Mouse (Mus musculus) neural tube, embryonic 12.5 days (tissue): ENCODE measurements at regions not wholly inside any gene's neighbourhood (a gene's known extent, or its start where the extent isn't known, plus 50 kb on each side); places are given as distances from the start of the nearest gene placed in this dataset.

Experiments
- ATAC-seq: fragments of 200-750 bp; cut with Nextera tagmentation; 2 replicates; pipeline ENCODE4 v1.8.0; 2017; ENCODE audit warnings: low read depth, mild to moderate bottlenecking, moderate TSS enrichment, moderate library complexity; ENCODE audit not compliant: low FRiP score
- H3K27ac ChIP-seq: fragments of 300-500 bp; sonication (generic); 2 replicates; pipeline ENCODE4 v1.5.1; 2016
- H3K27me3 ChIP-seq: fragments of 300-500 bp; sonication (generic); replicated peaks from 2 replicates; pipeline ENCODE4 v1.6.1; 2016; ENCODE audit warnings: mild to moderate bottlenecking
- H3K36me3 ChIP-seq: fragments of 300-500 bp; sonication (generic); 2 replicates; pipeline ENCODE4 v1.6.1; 2016; ENCODE audit warnings: mild to moderate bottlenecking
- H3K4me1 ChIP-seq: fragments of 300-500 bp; sonication (generic); 2 replicates; pipeline ENCODE4 v1.6.1; 2016
- H3K4me2 ChIP-seq: fragments of 300-500 bp; sonication (generic); replicated peaks from 2 replicates; pipeline ENCODE4 v1.6.1; 2016; ENCODE audit warnings: mild to moderate bottlenecking
- H3K4me3 ChIP-seq: fragments of 300-500 bp; sonication (generic); 2 replicates; pipeline ENCODE4 v1.5.1; 2016
- H3K9ac ChIP-seq: fragments of 300-500 bp; sonication (generic); 2 replicates; pipeline ENCODE4 v1.6.1; 2016; ENCODE audit warnings: mild to moderate bottlenecking
- H3K9me3 ChIP-seq: fragments of 300-500 bp; sonication (generic); 2 replicates; pipeline ENCODE4 v1.6.1; 2016; ENCODE audit warnings: mild to moderate bottlenecking
- WGBS: fragments of 180-500 bp; shearing (Covaris S2); methylation state at CpG from one replicate; pipeline ENCODE4 v1.1.7; 2016; 5-methylcytosine and 5-hydroxymethylcytosine counted together

DNA sequence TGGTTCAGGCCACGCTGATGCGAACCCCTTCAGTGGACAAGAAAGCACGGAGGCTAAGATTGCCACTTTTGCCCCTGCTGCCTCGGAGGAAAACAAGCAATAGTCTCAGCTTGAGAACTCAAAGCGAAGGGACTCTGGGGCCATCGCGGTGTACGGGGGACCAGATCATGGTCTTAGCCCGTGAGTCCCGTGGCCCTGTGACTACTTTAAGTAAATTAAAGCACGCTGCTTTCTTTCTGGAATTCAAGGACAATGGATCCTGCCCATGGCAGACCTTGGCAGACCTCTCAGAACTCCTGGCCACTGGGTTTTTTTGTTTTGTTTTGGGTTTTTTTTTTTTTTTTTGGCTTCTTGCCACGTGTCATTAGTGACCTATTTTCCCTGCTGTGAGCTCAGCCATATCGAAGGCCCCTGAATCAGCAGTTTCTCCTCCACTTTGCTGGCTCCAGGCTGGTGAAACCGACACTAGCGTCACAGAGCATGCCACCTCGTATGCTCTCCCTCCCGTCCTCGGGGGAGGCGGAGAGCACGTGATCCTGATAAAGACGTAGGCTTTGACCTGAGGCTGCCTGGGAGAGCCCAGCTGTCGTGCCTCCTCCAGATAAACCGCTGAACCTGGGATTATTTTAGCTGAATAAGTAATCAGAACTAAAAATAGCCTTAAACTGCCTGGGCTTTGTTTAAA, 174.6 kb downstream of the Cand1 start:
- H3K4me2 ChIP-seq = peak overlapping the region; percentile 34; the same call in 1 of the 2 replicates
- no peak overlapping the region for H3K27ac ChIP-seq
- H3K4me1 ChIP-seq = peaks cover 3% of the 10 kb centered on the region
- H3K4me3 ChIP-seq = no peak overlapping the region
- H3K27me3 ChIP-seq = no peaks in the 10 kb centered on the region
- H3K9ac ChIP-seq = no peak overlapping the region
- no peaks in the 10 kb centered on the region for H3K9me3 ChIP-seq
- H3K36me3 ChIP-seq = no peaks in the 10 kb centered on the region
- 51% methylated on average over 23 of the region's 23 CpGs for WGBS
- peak; percentile 93 for ATAC-seq

DNA sequence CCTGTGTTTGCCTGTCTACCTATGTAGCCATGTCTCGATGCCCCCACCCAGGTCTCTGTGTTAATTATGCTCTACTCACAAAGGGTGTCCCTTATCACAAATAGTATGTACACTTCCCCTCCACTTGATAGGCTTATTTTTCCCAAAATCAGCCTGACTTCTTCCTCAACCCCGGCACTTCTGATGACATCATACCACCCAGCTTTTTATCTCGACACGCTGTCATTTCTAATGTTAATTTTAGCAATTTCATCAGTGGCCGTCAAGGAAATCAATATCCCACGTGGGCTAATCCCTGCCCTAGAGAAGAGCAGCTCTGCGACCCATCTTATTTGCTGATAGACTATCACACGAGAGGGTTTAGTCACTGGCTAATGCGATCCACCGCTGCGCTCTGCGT, 175.6 kb downstream of the Cand1 start:
- H3K27me3 ChIP-seq = no peaks in the 10 kb centered on the region
- H3K36me3 ChIP-seq = no peaks in the 10 kb centered on the region
- H3K4me3 ChIP-seq = no peak overlapping the region
- H3K4me2 ChIP-seq = no peak overlapping the region
- 89% methylated on average over 12 of the region's 12 CpGs for WGBS
- H3K9ac ChIP-seq = no peak overlapping the region
- H3K4me1 ChIP-seq = peaks cover 3% of the 10 kb centered on the region
- H3K27ac ChIP-seq = no peak overlapping the region
- no peaks in the 10 kb centered on the region for H3K9me3 ChIP-seq
- ATAC-seq = no peak

DNA sequence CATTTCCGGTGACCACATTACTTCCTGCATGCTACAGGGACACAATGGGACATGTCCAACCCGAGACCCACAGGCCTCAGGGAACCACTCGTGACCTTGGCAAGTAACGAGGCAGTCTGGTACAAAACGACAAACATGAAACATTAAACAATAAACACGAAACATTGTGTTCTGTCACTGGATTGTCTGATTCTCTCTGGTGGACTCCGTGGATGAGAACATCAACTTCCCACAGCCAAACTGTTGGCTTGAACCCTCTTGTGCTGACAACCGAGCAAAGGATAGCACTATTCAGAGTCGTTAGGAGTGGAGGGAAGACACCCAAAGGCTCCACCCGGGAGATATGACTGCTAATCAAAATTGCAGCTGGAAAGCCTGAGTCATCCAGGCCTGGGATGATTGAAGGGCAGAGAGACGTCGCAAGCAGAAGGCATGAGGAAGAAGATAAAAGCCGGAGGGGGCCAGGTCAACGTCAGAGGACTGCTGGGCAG, 176.6 kb downstream of the Cand1 start:
- Histone ChIP-seq H3K4me1 (peaks cover 3% of the 10 kb centered on the region), H3K27me3 (no peaks in the 10 kb centered on the region), H3K9me3 (no peaks in the 10 kb centered on the region), H3K27ac (no peak overlapping the region), H3K36me3 (no peaks in the 10 kb centered on the region), H3K9ac (no peak overlapping the region), H3K4me2 (no peak overlapping the region), H3K4me3 (no peak overlapping the region)
- no peak for ATAC-seq
- WGBS = 83% methylated on average over 14 of the region's 14 CpGs

DNA sequence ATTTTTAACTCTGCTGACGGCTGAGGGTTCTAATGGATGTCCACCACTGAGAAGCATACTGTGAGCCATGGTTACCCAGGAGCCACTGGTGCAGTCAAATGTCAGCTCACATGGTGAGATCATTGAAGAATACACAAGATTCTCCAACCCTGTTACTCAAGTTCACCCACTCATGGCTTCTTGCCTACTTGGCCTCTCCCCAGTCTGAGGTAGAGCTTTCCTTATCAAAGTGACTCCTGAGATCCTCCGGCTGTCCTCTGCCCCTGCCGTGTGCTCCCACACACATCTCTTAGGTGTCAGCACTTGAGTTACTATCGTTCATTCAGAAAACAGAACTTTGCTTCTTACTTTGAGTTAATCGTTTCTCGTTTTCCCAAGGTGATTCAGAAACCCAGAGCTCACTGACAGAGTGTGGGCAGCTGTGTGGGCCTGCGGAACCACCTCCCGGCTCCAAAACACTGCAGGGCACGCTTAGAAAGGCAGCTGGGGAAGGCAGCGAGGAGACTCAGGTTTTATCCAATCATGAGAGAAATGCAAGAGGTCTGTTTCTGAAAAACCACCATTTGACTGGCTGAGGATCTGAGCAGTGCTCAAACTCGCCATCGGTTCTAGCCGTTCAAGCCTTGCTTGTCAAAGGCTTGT, 177.8 kb downstream of the Cand1 start:
- no peaks in the 10 kb centered on the region for H3K27me3 ChIP-seq
- H3K27ac ChIP-seq = no peak overlapping the region
- no peaks in the 10 kb centered on the region for H3K9me3 ChIP-seq
- 93% methylated on average over 13 of the region's 13 CpGs for WGBS
- H3K4me2 ChIP-seq = no peak overlapping the region
- no peak overlapping the region for H3K9ac ChIP-seq
- ATAC-seq = no peak
- no peak overlapping the region for H3K4me3 ChIP-seq
- no peaks in the 10 kb centered on the region for H3K36me3 ChIP-seq
- peaks cover 3% of the 10 kb centered on the region for H3K4me1 ChIP-seq

DNA sequence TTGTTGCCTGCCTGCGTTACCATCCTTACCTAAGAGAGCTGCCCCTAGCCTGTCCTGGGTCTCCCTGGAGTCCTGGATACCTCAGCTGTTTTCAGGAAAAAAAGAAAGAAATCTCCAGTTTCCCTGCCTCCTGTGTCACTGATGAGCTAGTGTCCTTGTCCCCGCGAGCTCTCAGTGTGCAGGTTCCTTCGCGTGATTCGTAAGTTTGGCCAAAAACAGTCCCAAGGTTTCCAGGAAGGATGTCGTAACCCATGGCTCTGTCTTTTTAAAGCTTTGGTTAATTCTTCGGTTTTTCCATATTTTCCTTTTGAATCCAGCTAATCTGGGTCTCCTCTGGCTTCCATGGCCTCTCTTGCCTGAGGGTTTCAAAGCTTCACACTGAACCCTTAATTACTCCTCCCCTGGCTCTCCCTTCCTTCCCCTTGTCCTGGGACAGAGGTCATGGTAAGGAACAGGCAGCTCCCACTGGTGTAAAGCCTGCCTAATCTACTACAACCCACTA, 178.5 kb downstream of the Cand1 start:
- WGBS = 92% methylated on average over 8 of the region's 8 CpGs
- Histone ChIP-seq H3K9me3 (no peaks in the 10 kb centered on the region), H3K4me2 (no peak overlapping the region), H3K4me3 (no peak overlapping the region), H3K27me3 (no peaks in the 10 kb centered on the region), H3K4me1 (peaks cover 3% of the 10 kb centered on the region), H3K36me3 (no peaks in the 10 kb centered on the region), H3K27ac (no peak overlapping the region), H3K9ac (no peak overlapping the region)
- ATAC-seq = no peak

DNA sequence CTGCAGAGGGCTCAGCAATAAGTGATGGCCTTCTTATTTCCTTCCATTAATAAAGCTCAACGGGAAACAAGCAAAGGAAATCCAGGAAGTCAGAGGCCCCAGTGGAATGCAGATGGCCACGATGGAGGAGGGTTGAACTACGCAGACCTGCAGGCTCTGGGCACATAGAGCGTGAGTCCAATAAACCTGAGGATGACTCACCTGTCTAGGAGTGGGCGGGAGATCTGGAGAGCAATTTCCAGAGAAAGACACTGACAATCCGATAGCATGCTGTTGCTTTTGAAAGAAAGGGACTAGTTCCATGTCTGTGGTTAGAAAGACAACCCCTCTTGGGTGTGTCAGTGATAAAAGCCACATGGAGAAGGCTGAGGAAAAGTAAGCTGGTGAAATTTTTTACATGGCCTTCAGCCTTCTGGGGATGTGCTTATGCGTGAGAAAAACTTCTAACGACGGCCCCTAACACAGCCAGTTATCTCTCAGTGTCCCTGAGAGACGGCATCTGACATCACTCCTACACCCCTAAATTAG, 181.3 kb downstream of the Cand1 start:
- Histone ChIP-seq H3K9me3 (no peaks in the 10 kb centered on the region), H3K4me2 (no peak overlapping the region), H3K4me1 (peaks cover 3% of the 10 kb centered on the region; the same call in 1 of the 2 replicates), H3K36me3 (no peaks in the 10 kb centered on the region), H3K27ac (no peak overlapping the region), H3K27me3 (no peaks in the 10 kb centered on the region), H3K4me3 (no peak overlapping the region), H3K9ac (no peak overlapping the region)
- ATAC-seq = no peak
- 88% methylated on average over 10 of the region's 10 CpGs for WGBS

DNA sequence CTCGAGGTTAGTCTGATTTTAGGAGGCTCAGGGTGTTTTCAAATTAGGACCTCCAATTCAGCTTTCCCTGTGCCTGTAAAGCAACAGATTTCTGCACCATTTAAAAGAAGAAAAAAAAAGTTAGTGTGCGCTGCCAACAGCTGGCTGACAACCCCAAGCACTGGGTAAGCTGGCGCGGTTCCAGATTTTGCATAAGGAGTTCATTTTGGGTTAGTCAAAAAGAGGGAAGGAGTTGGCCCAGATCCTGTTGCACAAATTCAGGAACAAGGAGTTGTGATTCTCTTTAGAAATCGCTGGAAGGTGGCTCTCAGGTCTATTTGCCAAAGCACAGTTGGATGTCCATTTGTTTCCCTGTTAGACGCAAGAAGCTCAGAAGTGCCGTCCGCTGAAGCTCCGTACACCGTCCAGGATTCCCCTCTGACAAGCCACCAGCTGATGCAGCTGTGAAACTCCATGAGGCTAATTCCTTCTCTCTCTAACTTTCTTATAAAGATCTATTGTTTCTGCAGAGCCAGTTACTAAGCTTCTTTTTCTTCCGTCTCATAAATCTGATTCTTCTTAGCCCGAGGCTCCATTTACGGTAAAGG, 184.6 kb downstream of the Cand1 start:
- ATAC-seq = no peak
- no peak overlapping the region for H3K27ac ChIP-seq

DNA sequence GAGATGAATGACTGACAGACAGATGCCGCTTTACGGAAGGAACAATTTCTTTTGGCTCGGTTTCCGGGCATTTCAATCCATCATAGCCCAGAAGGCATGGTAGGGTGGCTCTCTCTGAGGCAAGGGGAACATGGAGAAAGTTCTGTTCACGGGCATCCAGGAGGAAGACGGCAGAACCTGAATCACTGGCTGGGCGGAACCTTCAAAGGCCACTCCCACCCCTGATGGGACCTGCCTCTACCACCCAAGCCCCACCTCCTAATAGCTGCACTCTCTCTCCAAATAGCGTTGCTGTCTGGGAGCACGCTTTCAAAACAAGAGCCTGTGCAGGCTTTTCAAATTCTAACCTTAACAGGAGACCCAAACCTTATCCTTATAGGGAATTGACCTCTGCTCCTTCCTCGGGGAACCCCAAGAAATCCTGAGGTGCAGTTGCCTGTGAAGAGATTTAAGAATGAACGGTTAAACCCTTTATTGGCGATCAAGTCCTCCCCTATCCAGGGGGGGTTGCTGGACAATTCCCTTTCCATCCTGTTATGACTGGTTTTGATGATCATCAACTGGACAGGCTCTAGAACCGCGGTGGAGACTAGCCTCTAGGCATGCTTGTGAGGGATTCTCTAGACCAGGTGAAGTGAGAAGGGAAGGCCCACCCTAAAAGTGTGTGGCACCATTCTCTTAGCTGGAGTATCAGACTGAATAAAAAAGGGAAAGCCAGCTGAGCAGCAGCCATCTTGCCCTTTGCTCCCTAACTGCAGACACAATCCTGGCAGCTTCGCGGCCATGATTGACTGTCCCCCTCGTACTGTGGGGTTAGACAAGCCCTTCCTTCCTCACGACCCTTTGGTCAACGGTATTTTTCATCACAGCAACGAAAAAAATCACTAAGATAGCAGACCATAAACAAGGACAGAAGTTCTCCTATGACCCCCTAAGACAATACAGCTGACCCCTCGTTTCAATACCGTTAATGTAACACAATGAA, 184.5 kb upstream of the Dyrk2 start:
- Histone ChIP-seq H3K9me3 (no peaks in the 10 kb centered on the region), H3K4me1 (peaks cover 3% of the 10 kb centered on the region; the same call in 1 of the 2 replicates), H3K9ac (no peak overlapping the region), H3K27ac (no peak overlapping the region), H3K4me2 (no peak overlapping the region), H3K36me3 (no peaks in the 10 kb centered on the region), H3K27me3 (no peaks in the 10 kb centered on the region), H3K4me3 (no peak overlapping the region)
- WGBS = 85% methylated on average over 22 of the region's 22 CpGs
- ATAC-seq = no peak

More for the DNA sequence above, 184.6 kb downstream of the Cand1 start:
- Histone ChIP-seq H3K36me3 (no peaks in the 10 kb centered on the region), H3K4me2 (no peak overlapping the region), H3K4me3 (no peak overlapping the region), H3K4me1 (peaks cover 3% of the 10 kb centered on the region; the same call in 1 of the 2 replicates), H3K9me3 (no peaks in the 10 kb centered on the region), H3K27me3 (no peaks in the 10 kb centered on the region), H3K9ac (no peak overlapping the region)
- WGBS = 61% methylated on average over 13 of the region's 13 CpGs

DNA sequence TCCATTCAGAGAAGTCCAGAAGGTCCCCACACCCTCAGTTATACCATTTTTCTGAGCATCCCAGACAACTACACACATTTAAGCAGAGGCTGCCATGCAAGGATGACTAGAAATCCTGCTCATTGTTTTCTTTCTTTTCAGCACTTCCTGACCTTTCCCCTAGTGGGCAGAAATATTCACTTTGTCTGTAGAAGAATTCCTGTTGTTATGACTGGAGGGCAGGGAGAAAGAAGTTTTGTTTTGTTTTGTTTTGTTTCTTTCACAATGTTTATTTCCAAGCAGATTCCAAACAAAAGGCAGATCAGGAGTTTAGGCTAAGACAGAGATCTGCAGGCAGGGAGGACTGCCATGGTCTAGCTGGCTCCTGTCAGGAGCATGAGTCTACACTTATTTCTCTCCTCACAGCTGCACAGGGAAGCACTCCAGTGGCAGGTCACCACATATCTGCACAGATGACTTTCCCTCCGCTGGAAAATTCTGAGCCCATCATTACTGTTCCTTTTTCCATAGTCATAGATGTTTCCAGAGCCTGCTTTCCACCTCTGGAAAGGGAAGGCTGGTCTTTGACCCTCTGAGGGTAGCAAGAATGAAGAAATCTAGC, 182.5 kb upstream of the Dyrk2 start:
- H3K27me3 ChIP-seq = no peaks in the 10 kb centered on the region
- H3K36me3 ChIP-seq = no peaks in the 10 kb centered on the region
- H3K4me2 ChIP-seq = no peak overlapping the region
- no peak overlapping the region for H3K9ac ChIP-seq
- no peak overlapping the region for H3K27ac ChIP-seq
- no peak for ATAC-seq
- H3K4me3 ChIP-seq = no peak overlapping the region
- peaks cover 3% of the 10 kb centered on the region; the same call in 1 of the 2 replicates for H3K4me1 ChIP-seq
- 71% methylated on average over 1 of the region's 1 CpGs for WGBS
- no peaks in the 10 kb centered on the region for H3K9me3 ChIP-seq

DNA sequence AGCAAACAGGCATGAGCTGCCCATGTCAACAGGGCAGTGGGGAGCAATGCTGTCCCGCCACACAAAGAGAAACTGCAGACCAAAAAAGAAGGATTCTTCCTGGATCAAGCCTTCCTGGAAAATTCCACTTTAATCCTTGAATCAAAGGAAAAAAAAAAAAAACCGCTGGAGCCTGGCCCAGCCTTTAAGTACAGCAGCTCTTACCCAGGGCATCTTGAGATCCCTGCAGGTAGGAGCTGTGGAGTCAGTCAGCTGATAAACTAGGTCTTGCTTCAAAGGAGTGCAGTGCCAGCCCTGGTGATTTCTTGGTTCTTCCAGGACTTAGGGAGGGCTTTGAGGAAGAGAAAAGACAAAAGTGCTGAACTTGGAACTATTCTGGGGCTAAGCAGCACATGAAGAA, 181.6 kb upstream of the Dyrk2 start:
- Histone ChIP-seq H3K27me3 (no peaks in the 10 kb centered on the region), H3K4me2 (no peak overlapping the region), H3K4me1 (peaks cover 3% of the 10 kb centered on the region; the same call in 1 of the 2 replicates), H3K27ac (no peak overlapping the region), H3K4me3 (no peak overlapping the region), H3K36me3 (no peaks in the 10 kb centered on the region), H3K9me3 (no peaks in the 10 kb centered on the region), H3K9ac (no peak overlapping the region)
- ATAC-seq = no peak
- 79% methylated on average over 2 of the region's 2 CpGs for WGBS

DNA sequence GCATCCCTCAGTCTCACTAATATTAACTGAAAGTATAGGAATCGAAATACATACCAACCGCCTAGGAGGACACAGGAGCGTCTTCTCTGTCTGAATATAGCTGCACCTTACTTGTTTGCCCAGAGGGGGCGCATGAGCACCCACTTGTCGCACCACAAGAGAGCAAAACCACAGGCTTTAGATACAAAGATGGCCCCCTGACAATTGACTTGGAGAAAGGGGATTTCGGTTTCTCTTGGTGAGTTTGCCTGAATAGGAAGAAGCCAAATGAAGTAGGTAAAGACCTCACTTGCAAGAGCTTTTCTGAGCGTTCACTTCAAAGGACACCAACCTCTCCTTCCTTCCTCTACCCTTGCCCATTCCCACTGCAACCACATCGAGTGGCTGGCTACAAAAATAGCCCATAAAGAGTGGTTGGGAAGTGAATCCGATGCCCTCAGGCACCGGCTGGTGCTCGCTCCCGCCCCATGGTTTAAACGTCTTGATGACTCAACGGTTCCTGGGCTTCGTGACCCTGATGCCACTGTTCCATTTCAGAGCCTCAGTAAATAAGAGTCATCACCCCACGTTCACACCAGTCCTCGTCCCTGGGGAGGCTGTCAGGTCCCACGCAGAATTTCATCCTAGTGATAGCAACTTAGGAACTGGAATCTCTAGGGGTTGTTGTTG, 180.1 kb upstream of the Dyrk2 start:
- H3K27me3 ChIP-seq = no peaks in the 10 kb centered on the region
- no peak overlapping the region for H3K9ac ChIP-seq
- H3K36me3 ChIP-seq = no peaks in the 10 kb centered on the region
- 85% methylated on average over 18 of the region's 18 CpGs for WGBS
- no peak overlapping the region for H3K27ac ChIP-seq
- H3K9me3 ChIP-seq = no peaks in the 10 kb centered on the region
- H3K4me1 ChIP-seq = peaks cover 3% of the 10 kb centered on the region; the same call in 1 of the 2 replicates
- H3K4me2 ChIP-seq = no peak overlapping the region
- ATAC-seq = no peak
- no peak overlapping the region for H3K4me3 ChIP-seq
